Mouse (Mus musculus): ENCODE measurements around the gene Rhbdd3.

- TF ChIP-seq POLR2A (IDR thresholded peaks at IDR 0.05; ENCODE audit: borderline replicate concordance, extremely low read depth, insufficient read depth, insufficient read length, poor library complexity, severe bottlenecking) (no peak), CTCF (IDR thresholded peaks at IDR 0.05; ENCODE audit: borderline replicate concordance, extremely low read depth, insufficient read depth, insufficient read length) (no peak)
Measured at GRCm38 (mm10) chr11:5063561-5064281, 35.0 kb upstream of the Rhbdd3 start.

Measured in brain, embryonic 14.5 days (tissue).